Mouse (Mus musculus) Muller cell, postnatal 12 days (primary cell): ENCODE measurements around the gene Adssl1.

Source experiments
- DNase-seq: peaks from one replicate; pipeline ENCODE4 v3.0.0-alpha.2; 2015; ENCODE audit errors: inconsistent ontology term

The Adssl1 gene

DNA sequence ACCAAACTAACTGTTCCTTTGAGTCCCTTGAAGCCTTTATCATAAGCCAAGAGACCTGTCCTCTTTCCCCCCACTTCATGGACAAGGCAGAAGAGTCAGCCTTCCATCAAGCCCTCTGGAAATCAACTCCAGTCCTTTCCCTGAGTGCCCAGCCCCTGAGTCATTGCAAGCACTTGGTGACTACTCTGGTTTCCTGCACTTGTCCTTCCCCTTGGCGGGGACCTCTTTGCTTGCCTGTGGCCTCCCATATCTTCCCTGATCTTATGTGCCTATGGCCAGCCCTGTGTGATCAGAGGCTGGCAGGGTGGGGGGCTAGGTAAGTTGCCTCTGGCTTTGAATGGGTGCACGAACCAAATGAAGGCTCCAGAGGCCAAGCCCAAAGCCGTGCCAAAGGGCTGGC lies 2.1 kb downstream of the Adssl1 start:
- peak; percentile 31 for DNase-seq

DNA sequence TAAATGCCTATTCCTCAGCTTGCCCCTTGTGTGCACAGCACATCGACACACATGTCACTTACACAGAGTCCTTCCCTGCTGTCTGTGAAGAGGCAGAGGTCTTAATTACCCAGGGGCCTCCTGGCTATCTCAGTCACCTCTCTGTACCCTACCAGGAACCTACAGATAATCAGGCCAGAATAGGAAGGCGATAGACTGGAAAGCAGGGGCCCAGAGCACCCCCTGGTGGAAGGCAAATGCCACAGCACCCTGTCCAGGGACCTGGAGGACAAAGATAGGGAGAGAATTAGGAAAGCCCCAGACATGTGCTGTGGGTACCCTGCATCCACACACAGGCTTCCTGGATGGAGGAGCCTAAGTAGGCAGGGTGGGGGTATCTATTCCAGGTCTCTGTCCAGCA lies 3.9 kb downstream of the Adssl1 start:
- DNase-seq = peak; percentile 76

DNA sequence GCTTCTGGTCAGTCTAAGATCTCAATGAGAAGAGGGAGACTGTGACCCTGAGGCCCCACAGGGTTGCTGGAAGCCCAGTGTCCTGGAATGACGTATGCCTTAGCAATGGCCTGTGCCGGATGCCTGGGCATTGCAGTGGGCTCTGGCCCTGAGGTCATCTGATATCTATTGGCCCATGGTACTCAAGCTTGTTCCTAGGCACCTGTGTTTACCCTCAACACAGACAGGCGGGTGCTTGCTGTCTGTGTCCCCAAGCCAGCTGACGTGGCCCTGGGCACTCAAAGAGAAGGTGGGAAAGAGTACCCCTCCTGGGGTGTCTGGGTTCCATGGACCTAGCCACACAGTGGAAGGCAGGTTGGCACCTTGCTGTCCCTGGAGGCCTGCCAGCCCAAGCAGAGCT lies 5.9 kb downstream of the Adssl1 start:
- DNase-seq = no peak

DNA sequence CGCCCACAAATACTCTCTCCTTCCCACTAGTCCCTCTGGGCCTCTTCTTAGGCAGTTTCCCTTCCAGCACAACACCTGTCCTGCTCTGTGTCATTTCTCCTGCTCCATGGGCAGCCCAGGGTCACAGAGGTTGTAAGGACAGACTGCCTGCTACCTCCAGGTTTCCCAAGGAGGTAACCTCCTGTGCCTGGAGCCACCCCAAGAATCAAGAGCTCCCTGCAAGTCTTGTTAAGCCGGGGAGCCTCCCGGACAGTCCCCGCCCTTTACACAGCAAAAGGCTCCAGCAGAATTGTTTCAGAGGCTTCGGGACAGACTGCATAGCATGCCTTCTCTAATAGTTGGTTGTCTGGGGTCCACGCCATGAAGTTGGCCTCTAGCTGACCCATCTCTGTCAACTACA lies 6.6 kb downstream of the Adssl1 start:
- no peak for DNase-seq

DNA sequence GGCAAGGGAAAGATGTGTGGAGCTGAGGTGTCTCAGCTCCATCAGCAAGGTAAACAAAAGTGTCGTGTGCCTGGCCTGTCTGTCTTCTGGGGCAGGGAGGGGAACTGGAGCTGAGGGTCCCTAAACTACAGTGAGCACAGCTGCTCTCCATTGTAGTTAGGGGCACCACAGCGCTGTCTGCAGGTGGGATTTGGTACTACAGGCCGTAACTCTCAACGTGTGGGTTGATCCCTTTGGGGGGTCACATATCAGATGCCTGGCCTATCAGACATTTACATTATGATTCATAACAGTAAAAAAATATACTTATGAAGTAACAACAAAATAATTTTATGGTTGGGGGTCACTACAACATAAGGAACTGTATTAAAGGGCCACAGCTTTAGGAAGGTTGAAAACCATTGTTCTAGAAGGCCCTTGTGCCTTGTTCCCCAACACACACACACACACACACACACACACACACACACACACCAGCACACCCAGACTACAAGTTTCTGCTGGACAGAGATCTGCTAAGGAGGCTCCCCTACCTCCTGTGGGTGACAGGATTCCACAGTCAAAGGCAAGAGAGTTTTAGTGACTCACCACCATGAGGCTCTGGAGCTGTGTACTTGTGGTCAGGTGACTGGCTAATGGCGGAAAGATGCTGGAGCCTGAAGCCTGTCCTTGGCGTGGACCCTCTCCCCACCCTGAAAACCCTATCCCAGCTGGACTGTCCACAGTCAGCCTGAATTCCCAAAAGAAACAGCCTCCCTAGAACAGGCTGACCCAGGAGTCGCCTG lies 7.4 kb downstream of the Adssl1 start:
- peak; percentile 31 for DNase-seq

DNA sequence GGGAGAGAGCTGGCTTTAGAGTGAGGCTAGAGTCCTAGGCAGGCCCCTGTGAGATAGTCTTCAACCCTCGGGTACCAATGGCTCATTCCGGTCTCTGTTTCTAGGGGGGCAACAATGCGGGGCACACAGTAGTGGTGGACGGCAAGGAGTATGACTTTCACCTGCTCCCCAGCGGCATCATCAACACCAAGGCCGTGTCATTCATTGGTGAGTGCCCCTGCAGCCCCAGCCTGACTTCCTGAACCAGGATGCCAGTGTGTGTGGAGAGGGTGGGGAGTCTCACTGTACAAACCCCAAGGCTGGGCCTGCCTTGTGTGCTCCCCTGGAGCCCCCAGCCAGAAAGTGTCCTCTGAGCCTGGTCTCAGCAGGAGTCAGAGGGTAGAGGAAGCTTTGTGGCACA lies 8.4 kb downstream of the Adssl1 start:
- DNase-seq = no peak

DNA sequence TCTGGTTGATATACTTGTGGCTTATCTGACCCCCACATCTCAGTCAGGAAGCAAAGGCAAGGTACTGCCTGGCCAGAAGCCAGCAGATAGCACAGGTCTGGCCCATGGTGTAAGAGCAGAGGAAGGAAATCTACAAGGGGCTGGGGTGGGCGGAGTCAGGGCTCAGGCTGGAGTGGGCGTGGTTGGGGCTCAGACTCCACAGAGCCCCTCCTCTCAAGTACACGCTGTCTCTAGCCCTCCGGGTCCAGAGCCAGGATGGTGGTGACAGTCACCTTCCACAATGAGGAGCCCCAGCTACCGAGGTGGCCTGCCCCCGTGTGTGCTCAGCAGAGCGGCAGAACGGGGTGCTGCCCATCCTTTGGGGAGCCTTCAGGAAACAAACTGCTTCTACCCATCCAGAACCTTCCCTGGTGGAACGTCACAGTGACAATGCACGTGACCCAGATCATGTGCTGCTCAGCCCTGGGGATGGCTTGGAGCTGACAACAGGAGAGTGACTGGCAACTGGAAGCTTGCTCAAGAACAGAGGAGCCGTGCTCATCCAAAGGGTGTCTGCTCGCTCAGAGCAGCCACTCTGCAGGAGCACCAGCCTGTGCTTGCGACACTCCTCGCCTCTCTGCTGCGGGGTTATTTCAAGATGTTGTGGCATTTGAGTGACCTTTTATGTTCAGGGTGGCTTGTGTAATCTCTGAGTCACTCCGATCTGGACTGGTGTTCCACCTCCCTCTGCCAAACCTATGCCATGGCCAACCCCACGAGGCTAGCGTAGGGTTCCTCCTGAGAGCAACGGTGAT lies 9.3 kb downstream of the Adssl1 start:
- DNase-seq = peak; percentile 72

DNA sequence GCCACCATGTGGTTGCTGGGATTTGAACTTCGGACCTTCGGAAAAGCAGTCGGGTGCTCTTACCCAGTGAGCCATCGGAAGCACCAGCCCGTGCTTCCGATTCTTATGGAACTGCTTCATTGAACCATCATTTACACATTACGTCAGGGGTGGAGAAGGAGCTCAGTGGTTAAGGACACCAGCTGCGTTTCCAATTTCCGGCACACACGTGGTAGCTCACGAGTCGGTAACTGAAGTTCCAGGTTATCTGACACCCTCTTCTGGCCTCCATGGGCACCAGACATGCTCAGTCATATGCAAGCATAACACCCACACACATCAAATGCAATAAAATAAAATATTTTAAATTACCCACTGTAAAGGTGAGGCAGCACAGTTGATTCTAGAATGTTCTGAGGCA lies 10.2 kb downstream of the Adssl1 start:
- no peak for DNase-seq

DNA sequence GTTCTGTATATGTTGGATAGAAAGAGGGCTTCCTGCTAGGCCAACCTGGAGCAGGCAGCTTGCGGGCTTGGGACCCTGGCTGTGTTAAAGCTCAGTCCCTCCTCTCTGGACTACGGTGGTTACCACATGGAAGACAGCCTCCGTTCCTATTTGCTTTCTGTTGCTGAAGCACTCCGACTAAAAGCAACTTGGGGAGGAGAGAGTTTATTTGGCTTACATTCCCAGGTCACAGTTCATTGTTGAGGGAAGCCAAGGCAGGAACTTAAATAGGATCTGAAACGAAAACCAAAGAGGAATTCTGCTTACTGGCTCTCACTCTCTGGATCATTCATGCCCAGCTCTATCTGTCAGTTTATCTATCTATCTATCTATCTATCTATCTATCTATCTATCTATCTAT lies 11.0 kb downstream of the Adssl1 start:
- DNase-seq = no peak

DNA sequence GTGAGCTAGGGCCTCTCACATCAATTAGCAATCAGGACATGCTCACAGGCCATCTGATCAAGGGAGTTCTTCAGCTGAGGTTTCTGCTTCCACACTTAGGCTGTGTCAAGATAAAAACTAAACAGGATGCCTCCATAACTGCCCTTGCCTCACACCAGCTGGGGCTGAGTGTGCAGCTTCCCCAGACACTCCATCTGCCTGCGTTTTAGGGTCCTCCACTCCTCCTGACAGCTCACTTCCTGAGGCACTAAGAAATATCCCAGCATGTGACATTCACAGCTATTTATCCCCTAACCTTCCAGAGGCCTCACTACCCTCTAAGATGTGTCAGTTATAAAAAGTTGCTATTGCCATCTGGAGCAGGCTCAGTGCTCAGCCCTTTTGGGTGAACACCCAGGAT lies 11.6 kb downstream of the Adssl1 start:
- DNase-seq = no peak

DNA sequence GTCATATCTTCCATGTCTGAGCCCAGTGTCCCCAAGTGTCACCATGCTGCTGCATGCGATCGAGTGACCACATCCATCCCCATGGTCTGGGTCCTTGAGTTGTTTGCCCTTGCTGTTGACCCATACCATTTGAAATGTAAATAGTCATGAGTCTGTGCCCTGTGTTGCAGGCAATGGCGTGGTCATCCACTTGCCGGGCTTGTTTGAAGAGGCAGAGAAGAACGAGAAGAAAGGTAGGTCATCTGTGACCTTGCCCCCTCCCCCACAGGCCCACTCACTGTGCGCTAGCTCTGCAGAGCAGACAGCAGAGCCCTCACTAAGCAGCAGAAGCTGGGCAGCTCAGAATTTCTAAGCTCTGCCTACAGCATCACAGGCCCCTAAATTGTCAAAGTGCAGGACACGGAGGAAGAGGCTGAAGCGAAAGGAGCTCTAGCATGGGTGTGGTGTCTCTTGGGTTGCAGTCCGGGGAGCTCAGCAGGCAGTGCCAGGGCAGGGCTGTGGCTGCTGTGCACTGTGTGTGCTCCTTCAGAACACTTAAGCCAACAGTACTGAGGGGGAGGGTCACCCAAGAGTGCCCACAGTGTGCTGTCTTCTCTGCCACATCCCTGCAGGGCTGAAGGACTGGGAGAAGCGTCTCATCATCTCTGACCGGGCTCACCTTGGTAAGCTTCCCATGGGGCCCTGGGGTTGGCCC lies 12.4 kb downstream of the Adssl1 start:
- DNase-seq = no peak

DNA sequence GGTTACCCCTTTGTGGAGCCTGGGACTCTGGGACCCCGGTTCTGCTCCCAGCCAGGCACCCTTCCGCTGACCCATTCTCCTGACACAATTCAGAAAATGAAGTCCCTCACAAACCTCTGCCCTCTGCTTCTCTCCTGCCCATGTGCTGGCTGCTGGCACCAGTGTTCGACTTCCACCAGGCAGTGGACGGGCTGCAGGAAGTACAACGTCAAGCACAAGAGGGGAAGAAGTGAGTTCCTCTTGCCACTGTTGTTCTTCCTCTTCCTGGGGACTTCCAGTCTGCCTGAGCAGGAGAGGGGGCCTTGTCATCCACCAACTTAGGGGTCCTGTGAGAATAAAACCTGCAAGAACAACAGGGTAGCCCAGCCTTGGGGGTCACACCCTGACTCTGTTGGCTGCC lies 13.1 kb downstream of the Adssl1 start:
- no peak for DNase-seq

DNA sequence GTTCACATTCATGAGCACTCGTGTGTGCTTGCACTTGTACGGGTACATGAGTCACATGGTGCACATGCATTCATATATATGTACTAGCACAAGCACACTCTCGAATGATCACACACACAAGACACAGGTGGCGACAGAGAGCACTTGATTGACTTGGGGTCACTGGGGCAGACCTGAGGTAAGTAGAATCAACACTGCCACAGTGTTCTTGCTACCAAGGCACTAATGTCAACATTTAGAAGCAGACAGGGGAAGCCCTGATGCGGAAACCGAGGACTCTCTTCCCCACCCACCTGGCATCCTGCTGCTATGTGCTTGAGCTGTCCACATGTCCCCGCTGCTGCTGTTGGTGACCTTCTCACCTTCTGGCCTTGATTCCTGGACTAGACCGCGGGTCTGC lies 13.8 kb downstream of the Adssl1 start:
- DNase-seq = no peak

DNA sequence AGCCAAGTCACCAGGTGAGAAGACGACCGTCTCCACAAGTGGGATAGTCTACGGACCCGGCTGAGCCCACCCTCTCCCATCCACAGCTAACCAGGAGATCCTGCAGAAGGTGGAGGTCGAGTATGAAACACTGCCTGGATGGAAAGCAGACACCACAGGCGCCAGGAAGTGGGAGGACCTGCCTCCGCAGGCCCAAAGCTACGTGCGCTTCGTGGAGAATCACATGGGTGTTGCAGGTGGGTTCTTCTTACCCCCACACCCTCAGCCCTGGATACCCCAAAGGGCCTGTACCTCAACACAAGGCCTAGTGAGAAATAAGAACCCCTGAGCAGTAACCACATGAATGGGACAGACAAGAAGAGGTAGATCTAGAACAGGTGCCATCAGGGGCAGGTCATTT lies 19.7 kb downstream of the Adssl1 start:
- DNase-seq = no peak

DNA sequence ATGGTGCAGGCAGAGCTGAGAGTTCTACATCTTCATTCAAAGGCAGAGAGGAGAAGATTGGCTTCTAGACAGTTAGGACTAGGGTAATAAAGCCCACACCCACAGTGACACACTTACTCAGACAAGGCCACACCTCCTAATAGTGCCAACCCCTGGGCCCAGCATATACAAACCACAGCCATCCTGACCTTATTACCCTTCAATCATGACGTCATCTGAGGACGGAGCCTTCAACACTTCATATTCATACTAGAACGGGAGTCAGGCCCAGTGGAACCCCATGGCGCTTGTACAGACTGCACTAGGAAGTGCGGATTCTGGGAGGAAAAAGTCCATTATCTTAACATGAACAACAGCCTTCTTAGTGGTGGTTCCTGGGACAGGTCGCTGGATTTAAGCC lies 23.3 kb downstream of the Adssl1 start:
- DNase-seq = no peak

DNA sequence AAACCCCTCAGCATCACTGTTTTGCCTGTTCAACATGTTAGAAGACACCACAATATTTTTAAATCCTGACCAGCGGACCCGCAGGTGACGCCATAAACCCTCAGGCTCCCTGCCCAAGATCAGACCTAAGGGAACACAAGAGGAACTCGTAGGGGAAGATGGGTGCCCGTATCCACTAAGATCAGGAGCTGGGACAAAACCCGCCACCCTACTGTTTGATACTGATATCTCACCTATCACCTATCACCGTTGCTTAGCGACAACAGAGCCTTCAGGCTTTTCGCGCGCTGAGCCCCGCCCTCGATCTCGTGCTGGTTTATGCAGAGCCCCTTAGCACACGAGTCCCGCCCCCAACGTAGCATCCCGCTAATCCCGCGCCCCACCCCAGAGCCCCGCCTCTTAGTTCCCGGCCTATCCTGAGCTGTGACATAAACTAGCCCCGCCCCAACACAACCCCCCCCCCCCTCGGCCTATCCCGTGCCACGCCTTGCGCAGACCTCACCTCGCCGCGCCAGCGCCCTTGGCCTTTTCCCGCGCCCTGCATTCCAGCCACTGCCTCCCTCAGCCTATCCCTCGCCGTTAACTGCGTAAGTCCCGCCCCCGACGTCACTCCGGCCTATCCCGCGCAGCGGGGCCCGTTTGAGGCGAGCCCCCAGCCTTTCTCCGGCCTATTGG lies 24.5 kb downstream of the Adssl1 start, which contains the start of gene Siva1:
TSS of gene Siva1 (plus strand) at position 500 of the 675 bp plus-strand sequence.
- peak; percentile 99 for DNase-seq

DNA sequence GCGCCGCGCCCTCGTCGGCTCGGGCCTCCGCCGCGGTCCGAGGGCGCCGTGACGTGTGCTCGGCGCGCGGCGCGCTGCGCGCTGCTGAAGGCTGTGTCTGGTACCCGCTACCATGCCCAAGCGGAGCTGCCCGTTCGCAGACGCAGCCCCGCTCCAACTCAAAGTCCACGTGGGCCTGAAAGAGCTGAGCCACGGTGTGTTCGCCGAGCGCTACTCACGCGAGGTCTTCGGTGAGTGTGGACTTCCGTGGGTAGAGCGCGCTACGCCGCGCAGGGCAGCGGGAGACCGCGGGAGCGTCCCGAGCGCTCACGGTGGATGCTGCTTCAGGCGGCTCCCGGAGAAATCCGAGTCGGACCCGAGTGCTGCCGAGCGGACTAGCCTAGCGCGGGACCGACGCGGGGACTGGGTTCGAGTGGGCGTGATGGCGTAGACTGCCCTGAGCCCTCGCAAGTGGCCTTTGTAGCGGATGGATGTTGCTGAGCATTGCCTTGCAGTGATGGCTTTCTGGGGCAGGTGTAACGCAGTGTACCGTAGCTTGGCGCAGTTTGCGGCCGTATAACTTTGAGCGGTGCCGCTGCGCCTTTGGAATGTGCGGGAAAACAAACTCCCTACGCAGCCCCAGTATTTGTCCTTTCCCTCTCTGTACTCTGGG lies 25.1 kb downstream of the Adssl1 start:
- no peak for DNase-seq

DNA sequence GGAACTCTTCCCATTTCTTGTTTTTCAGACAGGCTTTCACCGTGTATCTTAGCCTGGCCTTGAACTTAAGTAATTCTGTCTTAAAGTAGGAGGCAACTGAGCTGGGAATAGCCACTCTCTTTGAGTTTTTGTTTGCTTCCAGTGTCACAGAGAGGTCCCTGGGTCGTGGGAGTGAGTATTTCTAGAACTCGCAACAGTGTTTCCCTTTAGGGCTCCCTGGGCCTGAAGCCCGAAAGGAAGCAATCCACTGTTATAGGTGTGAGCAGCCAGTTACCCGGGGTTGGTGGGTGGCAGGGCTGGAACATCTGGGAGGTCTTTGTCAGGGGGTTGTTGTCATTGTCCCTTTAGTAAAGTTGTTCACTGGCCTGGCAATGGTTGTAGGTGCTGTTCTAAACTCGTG lies 26.3 kb downstream of the Adssl1 start:
- no peak for DNase-seq

DNA sequence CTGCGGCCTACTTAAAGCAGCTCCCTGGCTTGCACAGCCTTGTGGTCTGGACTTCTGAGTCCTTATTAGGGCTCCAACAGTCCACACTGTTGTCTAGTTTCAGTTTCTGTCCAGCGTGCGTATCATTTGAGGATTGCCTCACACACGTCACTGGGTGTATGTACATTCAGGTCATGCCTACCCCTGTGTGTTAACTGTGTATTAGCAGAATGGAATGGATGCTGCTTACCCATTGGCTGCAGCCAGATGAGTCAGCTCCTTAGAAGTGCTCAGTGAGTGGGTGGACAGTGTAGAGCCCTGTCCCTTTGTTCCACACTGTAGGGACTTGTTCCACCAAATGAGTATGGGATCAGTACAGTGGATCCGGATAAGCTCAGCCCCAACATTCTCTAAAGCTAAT lies 28.2 kb downstream of the Adssl1 start:
- peak; percentile 63 for DNase-seq

DNA sequence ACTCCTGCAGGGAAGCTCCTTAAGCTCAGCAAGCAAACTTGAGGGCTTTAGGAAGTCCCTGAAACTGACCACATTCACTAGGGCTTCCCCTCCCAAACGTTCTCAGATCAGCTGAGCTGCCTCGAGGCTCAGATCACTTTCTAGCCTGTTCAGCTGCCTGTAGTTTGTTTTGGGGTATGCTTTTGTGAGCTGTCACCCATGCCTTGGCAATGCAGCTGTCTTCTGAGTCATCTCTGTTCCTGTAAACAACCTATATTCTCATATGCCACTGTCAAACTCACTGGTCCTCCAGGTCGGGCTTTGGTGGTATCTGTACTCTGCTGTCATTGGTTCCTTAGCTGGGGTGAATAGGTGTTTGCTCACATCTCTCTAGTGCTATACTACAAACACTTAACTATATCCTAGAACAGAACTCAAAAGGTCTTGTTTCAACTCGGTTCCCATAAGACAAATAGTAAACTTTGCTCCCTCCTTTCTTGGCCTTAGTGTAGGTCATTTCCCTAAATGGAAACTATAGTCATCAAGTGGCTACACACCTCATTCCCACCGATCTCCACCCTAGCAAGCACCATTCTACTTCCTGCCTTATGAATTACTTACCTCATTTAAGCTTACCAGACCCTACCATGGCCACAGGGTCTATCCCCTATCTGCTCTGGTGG lies 32.1 kb downstream of the Adssl1 start:
- no peak for DNase-seq
